Mouse (Mus musculus): ENCODE results near the gene Frat2. TPM values are rescaled to one million over a fixed set of nuclear protein-coding genes. Genes with fewer than 3 reads are reported as not detected.

Frat2 gene
- polyA plus RNA-seq (2012; rRNA removed), result 12.5 and 21.6 TPM in 2 replicates

GRCm38 (mm10) chr19:41847992-41848851 lies at the start of gene Frat2:
Frat2 (minus strand) TSS chr19:41848132.

GRCm38 (mm10) chr19:41895460-41896318 lies 47.8 kb upstream of the Frat2 start, which contains the start of gene Rrp12:
Rrp12 (minus strand) TSS chr19:41896173.

GRCm38 (mm10) chr19:41829381-41830105 lies 18.4 kb downstream of the Frat2 start, which contains the start of gene Frat1:
Frat1 (plus strand) TSS chr19:41829970.

GRCm38 (mm10) chr19:41801742-41802369 lies 46.1 kb downstream of the Frat2 start, which contains the start of gene Arhgap19:
Arhgap19 (minus strand) TSS chr19:41802047.

Other genes with a start within 250 kb of the Frat2 start
- 0.73 and 1.0 TPM in 2 replicates for gene Slit1, start 104.5 kb downstream of the Frat2 start, polyA plus RNA-seq (2012; rRNA removed)
- gene Arhgap19, start 46.1 kb downstream of the Frat2 start, polyA plus RNA-seq (2012; rRNA removed), result 4.7 and 5.5 TPM in 2 replicates
- 9.9 and 18.1 TPM in 2 replicates for gene Frat1, start 18.2 kb downstream of the Frat2 start, polyA plus RNA-seq (2012; rRNA removed)
- gene Rrp12, start 48.0 kb upstream of the Frat2 start, polyA plus RNA-seq (2012; rRNA removed), result 8.8 and 10.5 TPM in 2 replicates
- 425 and 465 TPM in 2 replicates for gene Pgam1, start 63.8 kb upstream of the Frat2 start, polyA plus RNA-seq (2012; rRNA removed)
- 16.1 and 22.0 TPM in 2 replicates for gene Exosc1, start 85.3 kb upstream of the Frat2 start, polyA plus RNA-seq (2012; rRNA removed)
- 117 and 123 TPM in 2 replicates for gene Zdhhc16, start 85.3 kb upstream of the Frat2 start, polyA plus RNA-seq (2012; rRNA removed)
- 82.3 and 85.4 TPM in 2 replicates for gene Mms19, start 133.0 kb upstream of the Frat2 start, polyA plus RNA-seq (2012; rRNA removed)
- gene Ubtd1, start 133.6 kb upstream of the Frat2 start, polyA plus RNA-seq (2012; rRNA removed), result 43.5 and 47.5 TPM in 2 replicates
- gene Ankrd2, start 187.9 kb upstream of the Frat2 start, polyA plus RNA-seq (2012; rRNA removed), result 0.46 and 0.90 TPM in 2 replicates
- 2.8 and 3.7 TPM in 2 replicates for gene Hoga1, start 197.5 kb upstream of the Frat2 start, polyA plus RNA-seq (2012; rRNA removed)
- 0.51 and 0.58 TPM in 2 replicates for gene 4933411K16Rik, start 204.1 kb upstream of the Frat2 start, polyA plus RNA-seq (2012; rRNA removed)
- 12.2 and 12.9 TPM in 2 replicates for gene Morn4, start 238.2 kb upstream of the Frat2 start, polyA plus RNA-seq (2012; rRNA removed)
- 55.5 and 57.1 TPM in 2 replicates for gene Pi4k2a, start 242.3 kb upstream of the Frat2 start, polyA plus RNA-seq (2012; rRNA removed)